8 mouse cellular contexts compared by ENCODE assay signal in genomic region chr10:68842023-68842735, GRCm38 (mm10).
DNase-seq lines count a peak whose midpoint lies in the region; TF ChIP-seq lines count a peak whose summit lies in the region.

No protein-coding gene starts in this region.

- intact Hi-C loops in heart, postnatal 14 days (cut with DNase I): loop anchor here (5.0 kb wide), 2 partner anchors 45 to 55 kb away; no protein-coding TSS in a partner anchor

- 26% methylated on average over 13 of the region's 13 CpGs for WGBS in lung, adult 2 months

- no peak for TF ChIP-seq CTCF in lung, adult 2 months (IDR thresholded peaks at IDR 0.05; ENCODE audit: insufficient read depth, low read length)

- peaks cover 6% of the 10 kb centered on the region for H3K4me1 ChIP-seq in lung, adult 2 months (ENCODE audit: control insufficient read depth, insufficient read depth, low read length)

- no peak for TF ChIP-seq POLR2A in lung, adult 2 months (IDR thresholded peaks at IDR 0.05; ENCODE audit: borderline replicate concordance, extremely low read depth, low read depth, low read length)

- peak; percentile 2 to 6 for DNase-seq in spleen, postnatal 36 days (ENCODE audit: low spot score in 2 of 2)
- no peak for DNase-seq in spleen, postnatal 4 days (ENCODE audit: low spot score in 2 of 2)
- DNase-seq in heart, postnatal 14 days: peak; percentile 16 to 44
- peak; percentile 4 for DNase-seq in lung, adult 2 months
- no peak for DNase-seq in Muller cell, postnatal 12 days (ENCODE audit: inconsistent ontology term)
- no peak for DNase-seq in neural tube, embryonic 10.5 days (ENCODE audit: extremely low spot score, low spot score)
- DNase-seq in right cerebral cortex, adult 2 months (ENCODE audit: low spot score in 2 of 2): no peak
- DNase-seq in frontal cortex, postnatal 10 days (ENCODE audit: low spot score in 2 of 2): no peak

- no peak overlapping the region for H3K4me3 ChIP-seq in lung, adult 2 months (replicated peaks; ENCODE audit: extremely low read depth, low read depth, low read length)

Comparison
In these comparisons a context has a peak if more than half of its experiments do, and no peak if none do; other contexts are left out.
1. DNase-seq: peak in spleen, postnatal 36 days (2 of 2), heart, postnatal 14 days (2 of 2) and lung, adult 2 months (single experiment); none in spleen, postnatal 4 days (0 of 2), Muller cell, postnatal 12 days (single experiment), neural tube, embryonic 10.5 days (single experiment), right cerebral cortex, adult 2 months (0 of 2) and frontal cortex, postnatal 10 days (0 of 2).